13 mouse cellular contexts compared by ENCODE assay signal in genomic region chr6:120820144-120820543, GRCm38 (mm10). TPM values are rescaled to one million over a fixed set of nuclear protein-coding genes. Genes with fewer than 3 reads are reported as not detected.
A peak's percentile ranks its signal among the peaks of the same experiment; 100 is the strongest.
DNase-seq lines count a peak whose midpoint lies in the region; ATAC-seq and TF ChIP-seq lines count a peak whose summit lies in the region.
"Had no signal": no experiment of that assay in that cellular context is flagged by ENCODE, and none has a peak within 500 bp of the region (broad histone marks: within the 10 kb centered on the region; RNA-seq: fewer than 3 reads in every experiment).

No protein-coding gene starts in this region.

- intact Hi-C loops in heart, adult 2 months (cut with DNase I) = loop anchor here (5.0 kb wide), 1 partner anchor 288 kb away; the partner anchor contains the start of gene Hdhd5
- intact Hi-C loops in gastrocnemius, postnatal 14 days (cut with DNase I; ENCODE audit: low total_unique reads) = no loop called here

- H3K36me3 ChIP-seq in heart, postnatal 0 days (replicated peaks; ENCODE audit: control insufficient read depth, insufficient read depth, low read length) = peaks cover 21% of the 10 kb centered on the region
- no peaks in the 10 kb centered on the region; the same call in 1 of the 2 replicates for H3K36me3 ChIP-seq in heart, adult 2 months (ENCODE audit: control insufficient read depth, insufficient read depth, low read length)
- H3K36me3 ChIP-seq in kidney, adult 2 months (ENCODE audit: control insufficient read depth, insufficient read depth, low read length) = peaks cover 7% of the 10 kb centered on the region
- peaks cover 28% of the 10 kb centered on the region for H3K36me3 ChIP-seq in liver, postnatal 0 days (replicated peaks; ENCODE audit: insufficient read depth, low read length)

- TF ChIP-seq CTCF in heart, postnatal 0 days (IDR thresholded peaks at IDR 0.05; ENCODE audit: low read depth) = no peak
- TF ChIP-seq CTCF in heart, adult 2 months (IDR thresholded peaks at IDR 0.05) = no peak
- no peak for TF ChIP-seq CTCF in kidney, adult 2 months (conservative IDR thresholded peaks at IDR 0.05; ENCODE audit: insufficient read depth, insufficient read length, low read depth, low read length)
- no peak for TF ChIP-seq CTCF in liver, postnatal 0 days (IDR thresholded peaks at IDR 0.05; ENCODE audit: low read depth)

- no peaks in the 10 kb centered on the region for H3K9me3 ChIP-seq in heart, postnatal 0 days (replicated peaks; ENCODE audit: control insufficient read depth, low read length)
- no peaks in the 10 kb centered on the region for H3K9me3 ChIP-seq in liver, postnatal 0 days (ENCODE audit: low read length)
- H3K9me3 ChIP-seq: midbrain, embryonic 13.5 days had no signal

- ATAC-seq in heart, postnatal 0 days (ENCODE audit: insufficient read depth, low read depth) = no peak
- no peak for ATAC-seq in liver, postnatal 0 days
- ATAC-seq: activated CD4-positive, CD25-positive, alpha-beta regulatory T cell, adult 4 months; midbrain, embryonic 13.5 days had no signal

- peaks cover 1% of the 10 kb centered on the region for H3K79me2 ChIP-seq in heart, adult 2 months (replicated peaks; ENCODE audit: control insufficient read depth, insufficient read depth, low read length)

- no peak for DNase-seq in heart, postnatal 0 days (ENCODE audit: low spot score)
- no peak for DNase-seq in heart, adult 2 months
- peak; percentile 22 for DNase-seq in NIH3T3 (ENCODE audit: low read depth)
- peak; percentile 48 for DNase-seq in kidney, adult 2 months
- peak; percentile 33 for DNase-seq in liver, postnatal 0 days
- no peak for DNase-seq in spleen, postnatal 36 days (ENCODE audit: low spot score in 2 of 2)
- no peak for DNase-seq in gastrocnemius, postnatal 14 days
- no peak for DNase-seq in layer of hippocampus, adult 8-10 months (ENCODE audit: low spot score in 2 of 2)
- DNase-seq: cerebellum, adult 2 months; heart, adult 11 months had no signal

- peaks cover 10% of the 10 kb centered on the region for H3K4me1 ChIP-seq in heart, postnatal 0 days (ENCODE audit: control insufficient read depth, insufficient read depth)
- peaks cover 3% of the 10 kb centered on the region for H3K4me1 ChIP-seq in heart, adult 2 months (ENCODE audit: control insufficient read depth, insufficient read depth, low read length)
- H3K4me1 ChIP-seq in kidney, adult 2 months (ENCODE audit: control insufficient read depth, insufficient read depth, low read length) = no peaks in the 10 kb centered on the region
- H3K4me1 ChIP-seq in liver, postnatal 0 days (ENCODE audit: insufficient read depth) = peaks cover 18% of the 10 kb centered on the region

- WGBS in heart, postnatal 0 days = 88% methylated on average over 5 of the region's 5 CpGs
- 78% methylated on average over 5 of the region's 5 CpGs for WGBS in heart, adult 2 months
- 54% methylated on average over 5 of the region's 5 CpGs for WGBS in kidney, adult 2 months
- WGBS in liver, postnatal 0 days (ENCODE audit: insufficient replicate concordance) = 47% methylated on average over 5 of the region's 5 CpGs

- no peak for TF ChIP-seq POLR2A in heart, adult 2 months (IDR thresholded peaks at IDR 0.05; ENCODE audit: insufficient read depth, low read depth, low read length)
- no peak for TF ChIP-seq POLR2A in kidney, adult 2 months (IDR thresholded peaks at IDR 0.05; ENCODE audit: low read depth, low read length)

- H3K4me3 ChIP-seq in heart, postnatal 0 days (ENCODE audit: low read depth, low read length) = no peak overlapping the region
- H3K4me3 ChIP-seq in heart, adult 2 months = no peak overlapping the region
- no peak overlapping the region for H3K4me3 ChIP-seq in kidney, adult 2 months (ENCODE audit: insufficient read depth, low read depth, low read length)
- H3K4me3 ChIP-seq in liver, postnatal 0 days (ENCODE audit: low read depth, low read length) = peak overlapping the region; percentile 100
- H3K4me3 ChIP-seq: midbrain, embryonic 13.5 days had no signal

- no peaks in the 10 kb centered on the region for H3K27me3 ChIP-seq in heart, postnatal 0 days (ENCODE audit: control insufficient read depth, insufficient read depth, low read length)
- no peaks in the 10 kb centered on the region for H3K27me3 ChIP-seq in heart, adult 2 months (ENCODE audit: control insufficient read depth, insufficient read depth, low read length)
- H3K27me3 ChIP-seq in kidney, adult 2 months (replicated peaks; ENCODE audit: control insufficient read depth, insufficient read depth, low read length) = no peaks in the 10 kb centered on the region
- H3K27me3 ChIP-seq in liver, postnatal 0 days (ENCODE audit: insufficient read depth, low read length) = no peaks in the 10 kb centered on the region
- H3K27me3 ChIP-seq: midbrain, embryonic 13.5 days had no signal

- H3K4me2 ChIP-seq in heart, postnatal 0 days (ENCODE audit: low read depth, low read length) = no peak overlapping the region
- peak overlapping the region; percentile 84 for H3K4me2 ChIP-seq in liver, postnatal 0 days (ENCODE audit: low read depth, low read length)

- no peak for TF ChIP-seq EP300 in heart, postnatal 0 days (IDR thresholded peaks at IDR 0.05; ENCODE audit: low read depth)
- no peak for TF ChIP-seq EP300 in heart, adult 2 months (IDR thresholded peaks at IDR 0.05; ENCODE audit: insufficient read depth, low read depth, low read length)
- no peak for TF ChIP-seq EP300 in liver, postnatal 0 days (IDR thresholded peaks at IDR 0.05; ENCODE audit: low read depth)

- 0 out of 2 replicates have a peak overlapping the region, but pooled peaks have one; percentile 4 for H3K9ac ChIP-seq in heart, postnatal 0 days (replicated peaks; ENCODE audit: low read depth, low read length)
- no peak overlapping the region for H3K9ac ChIP-seq in heart, adult 2 months (ENCODE audit: low read depth, low read length)
- peak overlapping the region; percentile 96 for H3K9ac ChIP-seq in liver, postnatal 0 days (replicated peaks)
- H3K9ac ChIP-seq: midbrain, embryonic 13.5 days had no signal

- H3K27ac ChIP-seq in heart, postnatal 0 days (ENCODE audit: low read depth) = no peak overlapping the region
- no peak overlapping the region for H3K27ac ChIP-seq in heart, adult 2 months
- H3K27ac ChIP-seq in kidney, adult 2 months (ENCODE audit: insufficient read depth, low read depth, low read length) = peak overlapping the region; percentile 80; the same call in 1 of the 2 replicates
- peak overlapping the region; percentile 99 for H3K27ac ChIP-seq in liver, postnatal 0 days (ENCODE audit: low read depth)
- H3K27ac ChIP-seq: midbrain, embryonic 13.5 days had no signal

RNA-seq across cellular contexts. Expression of gene Atp6v1e1, which starts 2.4 kb away (rescaled TPM):
- total RNA-seq in heart, postnatal 0 days (2014; rRNA removed; ENCODE audit: low replicate concordance) = 126 and 129 TPM in 2 replicates
- polyA plus RNA-seq in heart, postnatal 0 days (2015; fragmentation: Nextera tagmentation; extraction: Ambion mirVana) = 172 and 173 TPM in 2 replicates
- 100 to 1,000 TPM; 142 to 165 TPM for total RNA-seq in heart, adult 2 months (2021)
- 145 and 161 TPM in 2 replicates for polyA plus RNA-seq in heart, adult 2 months (2012; rRNA removed)
- polyA plus RNA-seq in kidney, adult 2 months (2012; rRNA removed) = 418 and 428 TPM in 2 replicates
- polyA plus RNA-seq in liver, postnatal 0 days (2015; fragmentation: Nextera tagmentation; extraction: Ambion mirVana) = 193 and 199 TPM in 2 replicates
- total RNA-seq in gastrocnemius, postnatal 14 days (2021) = 100 to 1,000 TPM; 124 to 125 TPM
- total RNA-seq in layer of hippocampus, adult 8-10 months (2022) = 100 to 1,000 TPM; 467 to 514 (median 483) TPM

RNA-seq across cellular contexts. Expression of gene Bcl2l13, which starts 15.9 kb away (rescaled TPM):
- total RNA-seq in heart, postnatal 0 days (2014; rRNA removed; ENCODE audit: low replicate concordance) = 30.9 and 75.4 TPM in 2 replicates
- 29.4 and 32.4 TPM in 2 replicates for polyA plus RNA-seq in heart, postnatal 0 days (2015; fragmentation: Nextera tagmentation; extraction: Ambion mirVana)
- total RNA-seq in heart, adult 2 months (2021) = 10 to 100 TPM; 72.5 to 84.8 TPM
- 36.2 and 49.7 TPM in 2 replicates for polyA plus RNA-seq in heart, adult 2 months (2012; rRNA removed)
- 23.3 and 27.5 TPM in 2 replicates for polyA plus RNA-seq in kidney, adult 2 months (2012; rRNA removed)
- 18.4 and 20.4 TPM in 2 replicates for polyA plus RNA-seq in liver, postnatal 0 days (2015; fragmentation: Nextera tagmentation; extraction: Ambion mirVana)
- 10 to 100 TPM; 44.3 to 49.2 TPM for total RNA-seq in gastrocnemius, postnatal 14 days (2021)
- total RNA-seq in layer of hippocampus, adult 8-10 months (2022) = 10 to 100 TPM; 37.5 to 40.6 (median 39.1) TPM

RNA-seq across cellular contexts. Expression of gene Slc25a18, which starts 46.8 kb away (rescaled TPM):
- total RNA-seq in heart, postnatal 0 days (2014; rRNA removed; ENCODE audit: low replicate concordance) = 0.31 TPM in 1 of 2 replicates, not detected in the other
- polyA plus RNA-seq in heart, postnatal 0 days (2015; fragmentation: Nextera tagmentation; extraction: Ambion mirVana) = 0.26 and 0.58 TPM in 2 replicates
- total RNA-seq in heart, adult 2 months (2021) = under 1 TPM; 0.11 to 0.13 TPM
- 0.18 and 0.37 TPM in 2 replicates for polyA plus RNA-seq in heart, adult 2 months (2012; rRNA removed)
- 0.03 and 0.08 TPM in 2 replicates for polyA plus RNA-seq in kidney, adult 2 months (2012; rRNA removed)
- polyA plus RNA-seq in liver, postnatal 0 days (2015; fragmentation: Nextera tagmentation; extraction: Ambion mirVana) = 0.05 TPM in 1 of 2 replicates, not detected in the other
- under 1 TPM; 0.10 to 0.11 TPM for total RNA-seq in gastrocnemius, postnatal 14 days (2021)
- total RNA-seq in layer of hippocampus, adult 8-10 months (2022) = 10 to 100 TPM; 58.9 to 64.1 (median 61.9) TPM
- polyA plus RNA-seq: urinary bladder, adult 2 months had no signal

Comparison
In these comparisons a context has a peak if more than half of its experiments do, and no peak if none do; other contexts are left out.
1. DNase-seq: peak in NIH3T3 (single experiment), kidney, adult 2 months (single experiment) and liver, postnatal 0 days (single experiment); none in heart, postnatal 0 days (single experiment), heart, adult 2 months (0 of 2), spleen, postnatal 36 days (0 of 2), gastrocnemius, postnatal 14 days (single experiment) and layer of hippocampus, adult 8-10 months (0 of 2).
2. H3K27ac ChIP-seq: peak in kidney, adult 2 months (single experiment) and liver, postnatal 0 days (single experiment); none in heart, postnatal 0 days (single experiment) and heart, adult 2 months (single experiment).
3. RNA of gene Slc25a18, which starts 46.8 kb away (total RNA-seq): 58.9 to 64.1 TPM in layer of hippocampus, adult 8-10 months; 0.11 to 0.13 TPM in heart, adult 2 months, 0.10 to 0.11 TPM in gastrocnemius, postnatal 14 days and 0.31 TPM in heart, postnatal 0 days; every median in the first group is over 10 times any median in the second.